Mouse (Mus musculus) left cerebral cortex, postnatal 36 days (tissue): Measurements from ENCODE around the gene Galr2. TPM values are rescaled to one million over a fixed set of nuclear protein-coding genes. Genes with fewer than 3 reads are reported as not detected.

ENCODE experiments used
- DNase-seq, 2 experiments: peaks; one replicate each; pipeline ENCODE4 v3.0.0; 2021 to 2022; ENCODE audit warnings: low spot score in 2 of 2, mixed read lengths in 1 of 2
- intact Hi-C: fragments of 180-260 bp; cut with DNase I; formaldehyde crosslinking; loops from one replicate; pipeline ENCODE4 v1.15.1; 2025
- total RNA-seq, 2 experiments: library from RNA; stranded (reverse); gene quantifications; 2 replicates each; pipeline ENCODE4 v1.2.3; 2021

The Galr2 gene
- total RNA-seq, 2 experiments from 2014 or later = not detected

- intact Hi-C loops = no loop called here
- DNase-seq = no peak
These were observed 17.5 kb downstream of the Galr2 start for GRCm38 (mm10) chr11:116298221-116298620.

GRCm38 (mm10) chr11:116298621-116299020, 17.9 kb downstream of the Galr2 start:
- DNase-seq = no peak

GRCm38 (mm10) chr11:116305423-116305822, 24.7 kb downstream of the Galr2 start:
- intact Hi-C loops = loop anchor here (5.0 kb wide), 1 partner anchor 33 kb away; the partner anchor contains the start of gene Srp68
- no peak for DNase-seq

More at GRCm38 (mm10) chr11:116298621-116299020, 17.9 kb downstream of the Galr2 start:
- intact Hi-C loops = no loop called here

GRCm38 (mm10) chr11:116306126-116306982, 25.6 kb downstream of the Galr2 start:
- peak; percentile 90 for DNase-seq
- intact Hi-C loops = loop anchor here (5.0 kb wide), 1 partner anchor 34 kb away; the partner anchor contains the start of gene Srp68

- DNase-seq = no peak
- intact Hi-C loops = loop anchor here (5.0 kb wide), 1 partner anchor 35 kb away; the partner anchor contains the start of gene Srp68
These were observed 26.4 kb downstream of the Galr2 start, which contains the start of gene Exoc7 for GRCm38 (mm10) chr11:116307019-116307725. Gene Exoc7, minus strand, starts transcription at chr11:116307233.

GRCm38 (mm10) chr11:116307762-116308531, 27.2 kb downstream of the Galr2 start:
- no peak for DNase-seq
- intact Hi-C loops = loop anchor here (5.0 kb wide), 1 partner anchor 36 kb away; the partner anchor contains the start of gene Srp68

GRCm38 (mm10) chr11:116309601-116310000, 28.9 kb downstream of the Galr2 start:
- intact Hi-C loops = loop anchor here (5.0 kb wide), 1 partner anchor 37 kb away; the partner anchor contains the start of gene Srp68
- no peak for DNase-seq

- peak in 1 of 2 experiments; percentile 20 for DNase-seq
These were observed 30.4 kb downstream of the Galr2 start for GRCm38 (mm10) chr11:116311169-116311568.

GRCm38 (mm10) chr11:116312359-116312758, 31.6 kb downstream of the Galr2 start:
- intact Hi-C loops = no loop called here
- DNase-seq = no peak

More at GRCm38 (mm10) chr11:116311169-116311568, 30.4 kb downstream of the Galr2 start:
- intact Hi-C loops = no loop called here

GRCm38 (mm10) chr11:116318719-116319659, 38.2 kb downstream of the Galr2 start:
- intact Hi-C loops = loop anchor here (1.0 to 5.0 kb wide), 3 partner anchors 50 to 143 kb away; no protein-coding TSS in a partner anchor
- DNase-seq = peak; percentile 79

- intact Hi-C loops = no loop called here
- no peak for DNase-seq
These were observed 46.3 kb downstream of the Galr2 start for GRCm38 (mm10) chr11:116326963-116327603.

- no peak for DNase-seq
These were observed 48.8 kb downstream of the Galr2 start for GRCm38 (mm10) chr11:116329314-116330210.

GRCm38 (mm10) chr11:116330211-116330518, 49.4 kb downstream of the Galr2 start:
- intact Hi-C loops = no loop called here
- DNase-seq = no peak

More at GRCm38 (mm10) chr11:116329314-116330210, 48.8 kb downstream of the Galr2 start:
- intact Hi-C loops = no loop called here

GRCm38 (mm10) chr11:116332232-116332982, 51.7 kb downstream of the Galr2 start:
- no peak for DNase-seq
- intact Hi-C loops = no loop called here

- intact Hi-C loops = no loop called here
- no peak for DNase-seq
These were observed 52.2 kb downstream of the Galr2 start for GRCm38 (mm10) chr11:116332983-116333270.
